9 mouse cellular contexts compared by ENCODE assay signal in genomic region chr12:111143509-111144063, GRCm38 (mm10). TPM values are rescaled to one million over a fixed set of nuclear protein-coding genes. Genes with fewer than 3 reads are reported as not detected.
DNase-seq lines count a peak whose midpoint lies in the region; ATAC-seq and TF ChIP-seq lines count a peak whose summit lies in the region.
"Had no signal": no experiment of that assay in that cellular context is flagged by ENCODE, and none has a peak within 500 bp of the region (broad histone marks: within the 10 kb centered on the region; RNA-seq: fewer than 3 reads in every experiment).

No protein-coding gene starts in this region.

- no peak for TF ChIP-seq CTCF in thymus, adult 2 months (IDR thresholded peaks at IDR 0.05; ENCODE audit: borderline replicate concordance, control insufficient read depth, extremely low read depth, insufficient read depth, low read length, poor library complexity)

- no peaks in the 10 kb centered on the region for H3K36me3 ChIP-seq in forebrain, embryonic 13.5 days (ENCODE audit: poor library complexity, severe bottlenecking)
- no peaks in the 10 kb centered on the region for H3K36me3 ChIP-seq in midbrain, embryonic 13.5 days
- H3K36me3 ChIP-seq in thymus, adult 2 months (ENCODE audit: control insufficient read depth, insufficient read depth, low read length), result no peaks in the 10 kb centered on the region

- H3K9ac ChIP-seq in forebrain, embryonic 13.5 days, result peak overlapping the region; percentile 47
- peak overlapping the region; percentile 37 for H3K9ac ChIP-seq in midbrain, embryonic 13.5 days (replicated peaks)

- TF ChIP-seq POLR2A in thymus, adult 2 months (IDR thresholded peaks at IDR 0.05; ENCODE audit: control insufficient read depth, extremely low read depth, insufficient read depth, low read length, poor library complexity), result no peak

- peak; percentile 57 for ATAC-seq in forebrain, embryonic 13.5 days
- no peak; the same call in 1 of the 2 replicates for ATAC-seq in midbrain, embryonic 13.5 days
- ATAC-seq in megakaryocyte, adult 5-6 weeks (ENCODE audit: poor library complexity, severe bottlenecking), result no peak

- intact Hi-C loops in heart, postnatal 36 days (cut with DNase I), result no loop called here

- H3K4me1 ChIP-seq in forebrain, embryonic 13.5 days, result peaks cover 32% of the 10 kb centered on the region
- H3K4me1 ChIP-seq in midbrain, embryonic 13.5 days (replicated peaks), result peaks cover 31% of the 10 kb centered on the region
- 0 out of 2 replicates have a peak, but pooled peaks cover 2% of the 10 kb centered on the region for H3K4me1 ChIP-seq in thymus, adult 2 months (replicated peaks; ENCODE audit: control insufficient read depth, insufficient read depth, low read length)

- no peaks in the 10 kb centered on the region for H3K9me3 ChIP-seq in forebrain, embryonic 13.5 days (replicated peaks)
- H3K9me3 ChIP-seq in midbrain, embryonic 13.5 days, result peaks cover 4% of the 10 kb centered on the region; the same call in 1 of the 2 replicates

- peak overlapping the region; percentile 90 for H3K27ac ChIP-seq in forebrain, embryonic 13.5 days
- H3K27ac ChIP-seq in midbrain, embryonic 13.5 days, result peak overlapping the region; percentile 83
- no peak overlapping the region for H3K27ac ChIP-seq in thymus, adult 2 months (ENCODE audit: control insufficient read depth, insufficient read depth, low read length)

- peak; percentile 42 to 54 for DNase-seq in layer of hippocampus, postnatal 10 days (ENCODE audit: low spot score in 2 of 2)
- DNase-seq in layer of hippocampus, adult 18-20 months (ENCODE audit: low spot score in 2 of 2), result no peak
- DNase-seq in heart, postnatal 36 days, result peak; percentile 39
- DNase-seq in T-cell, adult 2 months (ENCODE audit: low spot score), result no peak
- no peak for DNase-seq in thymus, adult 2 months

- H3K4me3 ChIP-seq in forebrain, embryonic 13.5 days, result 0 out of 2 replicates have a peak overlapping the region, but pooled peaks have one; percentile 3
- H3K4me3 ChIP-seq in midbrain, embryonic 13.5 days (replicated peaks), result peak overlapping the region; percentile 12; the same call in 1 of the 2 replicates
- H3K4me3 ChIP-seq in thymus, adult 2 months (ENCODE audit: control insufficient read depth, insufficient read depth, low read length), result no peak overlapping the region

- no peaks in the 10 kb centered on the region for H3K27me3 ChIP-seq in forebrain, embryonic 13.5 days
- H3K27me3 ChIP-seq in midbrain, embryonic 13.5 days, result 0 out of 2 replicates have a peak, but pooled peaks cover 5% of the 10 kb centered on the region
- H3K27me3 ChIP-seq in thymus, adult 2 months (ENCODE audit: control insufficient read depth, insufficient read depth, low read length), result no peaks in the 10 kb centered on the region

- WGBS in forebrain, embryonic 13.5 days, result 51% methylated on average over 16 of the region's 16 CpGs
- WGBS in midbrain, embryonic 13.5 days, result 59% methylated on average over 16 of the region's 16 CpGs
- 96% methylated on average over 16 of the region's 16 CpGs for WGBS in thymus, adult 2 months

- H3K4me2 ChIP-seq in forebrain, embryonic 13.5 days, result peak overlapping the region; percentile 48
- peak overlapping the region; percentile 44 for H3K4me2 ChIP-seq in midbrain, embryonic 13.5 days (replicated peaks)

RNA-seq across cellular contexts. Expression of gene Traf3, which starts 22.6 kb away (rescaled TPM):
- total RNA-seq in layer of hippocampus, postnatal 10 days (2021), result 10 to 100 TPM; 94.1 to 99.9 TPM
- 10 to 100 TPM; 53.6 to 53.7 TPM for total RNA-seq in layer of hippocampus, adult 18-20 months (2021)
- polyA plus RNA-seq in forebrain, embryonic 13.5 days (2015; fragmentation: Nextera tagmentation; extraction: Ambion mirVana), result 12.8 and 17.2 TPM in 2 replicates
- 10 to 100 TPM; 12.0 to 12.6 TPM for total RNA-seq in heart, postnatal 36 days (2021)
- 15.7 and 19.7 TPM in 2 replicates for polyA plus RNA-seq in midbrain, embryonic 13.5 days (2015; fragmentation: Nextera tagmentation; extraction: Ambion mirVana)
- total RNA-seq in megakaryocyte, adult 5-6 weeks (2015), result 9.9 and 13.9 TPM in 2 replicates
- 18.0 and 21.2 TPM in 2 replicates for total RNA-seq in megakaryocyte, adult 5-6 weeks (2017)
- polyA plus RNA-seq in thymus, adult 2 months (2012; rRNA removed), result 40.2 and 45.9 TPM in 2 replicates

RNA-seq across cellular contexts. Expression of gene 4930595D18Rik, which starts 40.7 kb away (rescaled TPM):
- not detected for total RNA-seq in layer of hippocampus, postnatal 10 days (2021)
- total RNA-seq in layer of hippocampus, adult 18-20 months (2021), result not detected
- polyA plus RNA-seq in forebrain, embryonic 13.5 days (2015; fragmentation: Nextera tagmentation; extraction: Ambion mirVana), result 0.21 TPM in 1 of 2 replicates, not detected in the other
- total RNA-seq in heart, postnatal 36 days (2021), result not detected
- not detected in 2 replicates for polyA plus RNA-seq in midbrain, embryonic 13.5 days (2015; fragmentation: Nextera tagmentation; extraction: Ambion mirVana)
- not detected in 2 replicates for total RNA-seq in megakaryocyte, adult 5-6 weeks (2015)
- not detected in 2 replicates for total RNA-seq in megakaryocyte, adult 5-6 weeks (2017)
- polyA plus RNA-seq in thymus, adult 2 months (2012; rRNA removed), result not detected in 2 replicates
- total RNA-seq: MEL had no signal

Comparison
In these comparisons a context has a peak if more than half of its experiments do, and no peak if none do; other contexts are left out.
1. DNase-seq: peak in layer of hippocampus, postnatal 10 days (2 of 2) and heart, postnatal 36 days (2 of 2); none in layer of hippocampus, adult 18-20 months (0 of 2), T-cell, adult 2 months (single experiment) and thymus, adult 2 months (single experiment).